Mouse (Mus musculus) intestine, embryonic 15.5 days (tissue): Measurements from ENCODE around the gene Uimc1. TPM values are rescaled to one million over a fixed set of nuclear protein-coding genes. Genes with fewer than 3 reads are reported as not detected.

Source experiments
- ATAC-seq: fragments of 200-750 bp; cut with Nextera tagmentation; 2 replicates; pipeline ENCODE4 v1.8.0; 2017; ENCODE audit warnings: moderate TSS enrichment, moderate library complexity
- H3K27ac ChIP-seq: fragments of 300-500 bp; sonication (generic); 2 replicates; pipeline ENCODE4 v1.5.1; 2015; ENCODE audit warnings: mild to moderate bottlenecking, inconsistent platforms
- H3K27me3 ChIP-seq: fragments of 300-500 bp; sonication (generic); replicated peaks from 2 replicates; pipeline ENCODE4 v1.6.1; 2015; ENCODE audit warnings: inconsistent platforms
- H3K36me3 ChIP-seq: fragments of 300-500 bp; sonication (generic); 2 replicates; pipeline ENCODE4 v1.6.1; 2015; ENCODE audit warnings: inconsistent platforms
- H3K4me1 ChIP-seq: fragments of 300-500 bp; sonication (generic); replicated peaks from 2 replicates; pipeline ENCODE4 v1.6.1; 2015; ENCODE audit warnings: inconsistent platforms
- H3K4me2 ChIP-seq: fragments of 300-500 bp; sonication (generic); replicated peaks from 2 replicates; pipeline ENCODE4 v1.6.1; 2015; ENCODE audit warnings: mild to moderate bottlenecking, inconsistent platforms
- H3K4me3 ChIP-seq: fragments of 300-500 bp; sonication (generic); replicated peaks from 2 replicates; pipeline ENCODE4 v1.5.1; 2015; ENCODE audit warnings: inconsistent platforms
- H3K9ac ChIP-seq: fragments of 300-500 bp; sonication (generic); 2 replicates; pipeline ENCODE4 v1.6.1; 2015; ENCODE audit warnings: inconsistent platforms
- H3K9me3 ChIP-seq: fragments of 300-500 bp; sonication (generic); 2 replicates; pipeline ENCODE4 v1.6.1; 2016; ENCODE audit warnings: inconsistent platforms
- WGBS: fragments of 180-500 bp; shearing (Covaris S2); methylation state at CpG from one replicate; pipeline ENCODE4 v1.1.7; 2015; 5-methylcytosine and 5-hydroxymethylcytosine counted together
- polyA plus RNA-seq: library from polyadenylated mRNA; unstranded; fragments of >200 nt; fragmentation: Nextera tagmentation; extraction: Ambion mirVana; gene quantifications from 2 replicates; pipeline ENCODE4 v1.2.1, GENCODE M21; 2015

Gene Uimc1
- 19.7 and 21.8 TPM in 2 replicates for polyA plus RNA-seq

DNA sequence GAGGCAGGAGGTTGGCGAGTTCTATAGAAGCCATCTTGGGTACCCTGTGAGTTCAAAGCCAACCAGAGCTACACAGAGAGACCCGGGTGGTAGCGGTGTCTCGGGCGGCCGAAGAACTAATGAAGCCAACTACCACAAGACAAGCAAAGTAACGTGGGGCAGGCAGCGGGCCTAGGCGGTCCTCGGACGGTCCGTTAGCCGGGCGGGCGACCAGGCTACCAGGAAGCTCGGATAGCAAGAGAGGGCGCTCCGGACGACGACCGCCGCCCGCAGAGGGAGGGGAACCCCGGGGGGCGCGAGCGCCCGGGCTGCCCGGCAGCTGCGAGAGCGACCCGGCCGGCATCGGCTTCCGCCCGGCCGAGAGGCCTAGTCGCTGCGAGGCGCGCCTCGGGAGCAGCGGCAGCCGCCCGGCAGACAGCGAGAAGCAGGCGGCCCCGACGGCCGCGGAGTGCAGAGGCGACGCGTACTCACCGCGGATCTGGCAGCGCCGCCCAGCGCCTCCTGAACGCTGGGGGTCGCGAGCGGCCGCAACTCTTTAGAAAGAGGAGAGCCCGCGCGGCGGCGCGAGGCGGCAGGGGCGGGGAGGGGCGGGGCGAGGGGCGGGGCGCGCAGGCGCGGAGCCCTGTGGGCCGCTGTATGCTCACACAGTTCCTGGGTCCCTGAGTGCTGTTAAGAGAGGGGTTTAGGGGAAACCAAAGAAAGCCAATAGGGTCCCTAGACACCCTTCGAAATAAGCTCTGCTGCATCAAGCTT lies at the start of gene Uimc1:
Uimc1 (minus strand) TSS at position 575 of the 753 bp plus-strand sequence.
- Histone ChIP-seq H3K27me3 (no peaks in the 10 kb centered on the region), H3K4me3 (peak within 1 kb of the TSS; percentile 94), H3K27ac (peak within 1 kb of the TSS; percentile 95), H3K9me3 (no peaks in the 10 kb centered on the region), H3K4me2 (peak within 1 kb of the TSS; percentile 71), H3K36me3 (no peaks in the 10 kb centered on the region), H3K4me1 (peaks cover 7% of the 10 kb centered on the region; the same call in 1 of the 2 replicates), H3K9ac (peak within 1 kb of the TSS; percentile 93)
- WGBS = under 1% methylated on average over 79 of the region's 81 CpGs
- ATAC-seq = peak; percentile 95

DNA sequence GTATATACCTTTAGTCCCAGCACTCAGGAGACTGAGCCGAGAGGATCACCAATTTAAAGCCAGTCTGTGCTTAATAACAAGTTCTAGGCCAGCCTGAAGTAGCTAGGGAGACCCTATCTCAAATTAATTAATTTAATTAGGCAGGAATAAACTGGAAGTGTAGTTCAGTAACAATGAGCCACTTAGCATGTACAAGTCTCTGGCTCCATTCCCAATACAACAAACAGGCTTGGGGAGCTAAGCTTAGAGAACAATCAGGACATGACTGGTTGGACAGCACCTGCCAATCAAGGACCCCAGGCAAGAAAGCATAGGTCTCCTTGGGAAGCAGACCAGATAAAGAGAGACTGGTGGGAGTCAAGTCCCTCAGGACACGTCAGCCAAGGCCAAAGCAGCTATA lies 40.2 kb upstream of the Uimc1 start:
- WGBS = 81% methylated on average over 2 of the region's 2 CpGs
- Histone ChIP-seq H3K9ac (no peak overlapping the region), H3K4me2 (no peak overlapping the region), H3K27ac (no peak overlapping the region), H3K36me3 (no peaks in the 10 kb centered on the region), H3K4me1 (no peaks in the 10 kb centered on the region; the same call in 1 of the 2 replicates), H3K27me3 (no peaks in the 10 kb centered on the region), H3K4me3 (no peak overlapping the region), H3K9me3 (no peaks in the 10 kb centered on the region)
- ATAC-seq = no peak

- no peak overlapping the region for H3K4me3 ChIP-seq
- no peak overlapping the region for H3K27ac ChIP-seq
- H3K9ac ChIP-seq = no peak overlapping the region
- no peaks in the 10 kb centered on the region for H3K27me3 ChIP-seq
- ATAC-seq = no peak
- no peaks in the 10 kb centered on the region; the same call in 1 of the 2 replicates for H3K4me1 ChIP-seq
- H3K36me3 ChIP-seq = peaks cover 14% of the 10 kb centered on the region
- no peaks in the 10 kb centered on the region for H3K9me3 ChIP-seq
- 4% methylated on average over 5 of the region's 5 CpGs for WGBS
- peak overlapping the region; percentile 31; the same call in 1 of the 2 replicates for H3K4me2 ChIP-seq
Measured at GRCm38 (mm10) chr13:55135382-55135781, 35.3 kb upstream of the Uimc1 start.

GRCm38 (mm10) chr13:55133448-55133847 lies 33.3 kb upstream of the Uimc1 start, which contains the start of gene Gm17617:
TSS of gene Gm17617 (minus strand) at chr13:55133548.
- Histone ChIP-seq H3K4me3 (no peak within 1 kb of the TSS), H3K4me1 (no peaks in the 10 kb centered on the region; the same call in 1 of the 2 replicates), H3K27me3 (no peaks in the 10 kb centered on the region), H3K9me3 (no peaks in the 10 kb centered on the region), H3K4me2 (no peak within 1 kb of the TSS), H3K27ac (no peak within 1 kb of the TSS), H3K36me3 (peaks cover 17% of the 10 kb centered on the region), H3K9ac (no peak within 1 kb of the TSS)
- ATAC-seq = no peak
- 97% methylated on average over 2 of the region's 2 CpGs for WGBS

DNA sequence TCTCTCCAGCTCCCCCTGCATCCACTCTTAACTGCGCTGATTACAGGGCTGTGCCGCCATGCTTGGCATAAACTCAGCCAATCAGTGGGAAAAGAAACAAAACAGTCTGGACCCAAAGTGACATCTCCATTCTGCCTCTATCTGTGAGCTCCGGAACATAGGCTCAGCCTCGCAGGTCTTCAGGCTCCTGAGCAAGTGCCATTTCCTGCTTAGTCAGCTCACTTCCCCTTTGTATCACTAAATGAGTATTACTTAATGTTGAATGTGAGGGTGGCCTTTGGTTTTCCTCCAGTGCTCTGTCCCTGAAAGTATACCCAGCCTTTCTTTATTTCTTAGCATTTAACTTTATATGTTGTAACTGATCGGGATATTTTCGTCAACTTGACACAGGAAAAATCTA lies 24.8 kb upstream of the Uimc1 start:
- H3K27ac ChIP-seq = no peak overlapping the region
- H3K4me3 ChIP-seq = no peak overlapping the region
- H3K9ac ChIP-seq = no peak overlapping the region
- no peaks in the 10 kb centered on the region for H3K4me1 ChIP-seq
- H3K4me2 ChIP-seq = no peak overlapping the region
- ATAC-seq = no peak
- no peaks in the 10 kb centered on the region for H3K9me3 ChIP-seq
- H3K27me3 ChIP-seq = no peaks in the 10 kb centered on the region
- WGBS = 90% methylated on average over 6 of the region's 6 CpGs
- H3K36me3 ChIP-seq = peaks cover 4% of the 10 kb centered on the region; the same call in 1 of the 2 replicates

- H3K36me3 ChIP-seq = peaks cover 18% of the 10 kb centered on the region
- no peaks in the 10 kb centered on the region for H3K4me1 ChIP-seq
- H3K27me3 ChIP-seq = no peaks in the 10 kb centered on the region
- no peak overlapping the region for H3K9ac ChIP-seq
- WGBS = 76% methylated on average over 6 of the region's 6 CpGs
- no peaks in the 10 kb centered on the region for H3K9me3 ChIP-seq
- no peak overlapping the region for H3K4me3 ChIP-seq
- H3K4me2 ChIP-seq = no peak overlapping the region
- no peak for ATAC-seq
- H3K27ac ChIP-seq = no peak overlapping the region
Measured at GRCm38 (mm10) chr13:55114375-55114774, 14.3 kb upstream of the Uimc1 start.

GRCm38 (mm10) chr13:55107694-55108093 lies 7.6 kb upstream of the Uimc1 start:
- Histone ChIP-seq H3K4me2 (no peak overlapping the region), H3K4me3 (no peak overlapping the region), H3K9me3 (no peaks in the 10 kb centered on the region), H3K27me3 (no peaks in the 10 kb centered on the region), H3K27ac (no peak overlapping the region), H3K4me1 (peaks cover 6% of the 10 kb centered on the region), H3K9ac (no peak overlapping the region), H3K36me3 (peaks cover 9% of the 10 kb centered on the region; the same call in 1 of the 2 replicates)
- no peak for ATAC-seq
- WGBS = 87% methylated on average over 8 of the region's 8 CpGs

DNA sequence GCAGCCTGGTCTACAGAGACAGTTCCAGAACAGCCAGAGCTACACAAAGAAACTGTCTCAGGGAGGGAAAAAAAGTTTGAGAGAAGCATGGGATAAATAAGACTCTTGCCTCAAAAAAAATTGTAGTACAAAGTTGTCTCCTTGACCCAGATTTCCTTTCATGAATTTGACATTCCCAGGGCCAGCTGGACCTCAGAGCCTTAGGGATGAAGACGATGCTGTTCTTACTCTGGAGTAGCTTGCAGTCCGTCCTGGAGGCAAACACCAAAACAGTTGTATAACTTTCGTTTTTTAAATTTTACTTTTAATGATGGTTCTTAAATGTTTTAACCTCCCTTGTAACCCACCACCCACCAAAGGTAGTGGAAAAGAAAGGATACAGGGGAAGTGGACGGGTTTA lies 7.0 kb upstream of the Uimc1 start:
- no peak overlapping the region for H3K9ac ChIP-seq
- H3K27ac ChIP-seq = no peak overlapping the region
- no peak overlapping the region for H3K4me2 ChIP-seq
- peaks cover 6% of the 10 kb centered on the region for H3K4me1 ChIP-seq
- ATAC-seq = no peak
- no peak overlapping the region for H3K4me3 ChIP-seq
- no peaks in the 10 kb centered on the region for H3K9me3 ChIP-seq
- H3K27me3 ChIP-seq = no peaks in the 10 kb centered on the region
- 90% methylated on average over 4 of the region's 4 CpGs for WGBS
- H3K36me3 ChIP-seq = peaks cover 9% of the 10 kb centered on the region; the same call in 1 of the 2 replicates

GRCm38 (mm10) chr13:55105953-55106691 lies 6.0 kb upstream of the Uimc1 start:
- Histone ChIP-seq H3K27me3 (no peaks in the 10 kb centered on the region), H3K9ac (peak overlapping the region; percentile 75), H3K4me3 (peak overlapping the region; percentile 83), H3K9me3 (no peaks in the 10 kb centered on the region), H3K36me3 (peaks cover 9% of the 10 kb centered on the region; the same call in 1 of the 2 replicates), H3K4me2 (peak overlapping the region; percentile 85), H3K27ac (peak overlapping the region; percentile 86; the same call in 1 of the 2 replicates), H3K4me1 (peaks cover 6% of the 10 kb centered on the region)
- WGBS = 18% methylated on average over 8 of the region's 8 CpGs
- no peak for ATAC-seq

DNA sequence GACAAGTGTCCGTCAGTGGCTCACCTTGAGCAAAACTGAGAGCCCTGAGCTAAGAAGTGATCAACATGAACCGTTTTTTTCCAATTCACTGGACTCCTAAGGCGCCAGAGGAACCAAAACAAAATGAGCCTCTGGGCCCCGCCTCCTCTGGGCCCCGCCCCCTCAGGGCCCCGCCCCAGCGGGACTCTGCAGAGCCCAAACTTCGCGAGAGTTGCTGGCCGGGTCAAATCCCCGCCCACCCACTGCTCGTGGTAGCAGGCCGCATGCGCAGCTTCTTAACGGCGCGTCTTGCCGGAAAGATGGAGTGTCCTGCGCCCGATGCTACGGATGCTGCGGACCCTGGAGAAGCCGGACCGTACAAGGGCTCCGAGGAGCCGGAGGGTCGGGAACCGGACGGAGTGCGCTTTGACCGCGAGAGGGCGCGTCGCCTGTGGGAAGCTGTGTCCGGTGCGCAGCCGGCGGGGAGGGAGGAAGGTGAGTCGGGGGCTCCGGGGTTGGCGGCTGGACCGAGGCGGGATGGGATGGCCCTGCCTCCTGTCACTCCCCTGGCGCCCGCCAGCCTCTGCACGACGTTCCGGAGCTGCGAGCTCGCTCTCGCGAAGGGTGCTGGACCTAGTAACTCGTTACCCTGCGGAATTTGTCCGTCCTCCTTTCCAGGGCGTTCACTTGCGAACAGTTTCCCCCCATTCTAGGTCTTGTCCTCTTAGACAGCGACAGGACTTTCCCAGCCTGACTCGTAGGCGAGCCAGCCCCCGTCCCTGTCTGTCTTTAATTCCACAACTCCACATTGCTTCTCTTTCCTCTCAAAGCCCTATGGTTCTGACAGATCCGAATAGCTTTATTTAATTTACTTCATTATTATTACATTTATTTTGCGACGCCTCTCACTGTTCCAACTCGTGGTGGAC lies 5.2 kb upstream of the Uimc1 start, which contains the start of gene Zfp346:
Zfp346 (plus strand) TSS at position 267 of the 908 bp plus-strand sequence.
- Histone ChIP-seq H3K36me3 (peaks cover 9% of the 10 kb centered on the region; the same call in 1 of the 2 replicates), H3K4me2 (peak within 1 kb of the TSS; percentile 85), H3K9ac (peak within 1 kb of the TSS; percentile 75), H3K4me3 (peak within 1 kb of the TSS; percentile 83), H3K4me1 (peaks cover 6% of the 10 kb centered on the region), H3K27me3 (no peaks in the 10 kb centered on the region), H3K9me3 (no peaks in the 10 kb centered on the region), H3K27ac (peak within 1 kb of the TSS; percentile 86)
- under 1% methylated on average over 66 of the region's 66 CpGs for WGBS
- peak; percentile 97 for ATAC-seq

DNA sequence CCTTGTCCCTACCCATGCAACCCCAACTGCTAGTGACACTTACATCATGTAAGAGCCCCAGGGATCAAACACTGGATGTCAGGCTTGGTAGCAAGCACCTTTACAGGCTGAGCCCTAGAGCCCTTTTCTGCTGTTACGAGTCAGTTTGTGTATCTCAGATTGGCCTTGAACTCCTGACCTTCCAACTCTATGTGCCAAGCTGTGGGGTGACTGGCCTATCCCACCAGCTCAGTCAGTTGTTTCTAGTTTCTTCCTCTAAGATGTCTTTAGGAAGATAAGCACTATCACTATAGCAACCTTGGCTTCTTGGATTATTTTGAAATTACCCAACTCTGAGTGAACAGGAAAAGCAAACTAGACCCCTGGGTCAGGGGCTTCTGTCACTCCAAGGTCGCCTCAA lies 3.3 kb upstream of the Uimc1 start:
- Histone ChIP-seq H3K9me3 (no peaks in the 10 kb centered on the region), H3K27ac (no peak overlapping the region), H3K36me3 (peaks cover 9% of the 10 kb centered on the region; the same call in 1 of the 2 replicates), H3K4me1 (peaks cover 12% of the 10 kb centered on the region), H3K9ac (no peak overlapping the region), H3K27me3 (no peaks in the 10 kb centered on the region), H3K4me3 (no peak overlapping the region), H3K4me2 (no peak overlapping the region)
- WGBS = 53% methylated on average over 2 of the region's 2 CpGs
- no peak for ATAC-seq
